Mouse (Mus musculus) liver, adult 2 months (tissue): ENCODE data around the gene Tmem109. TPM values are rescaled to one million over a fixed set of nuclear protein-coding genes. Genes with fewer than 3 reads are reported as not detected.

ENCODE experiments used
- DNase-seq: peaks from one replicate; pipeline ENCODE4 v3.0.0-alpha.2; 2011; ENCODE audit warnings: low read depth, low spot score; ENCODE audit errors: extremely low read depth
- H3K27ac ChIP-seq: fragments of 200-500 bp; replicated peaks from 2 replicates; pipeline ENCODE4 v1.5.1; 2012; ENCODE audit warnings: low read depth, mild to moderate bottlenecking, control low read depth, inconsistent platforms, low read length; ENCODE audit not compliant: insufficient read depth
- H3K27me3 ChIP-seq: fragments of 200-500 bp; 2 replicates; pipeline ENCODE4 v1.6.1; 2012; ENCODE audit warnings: mild to moderate bottlenecking, moderate library complexity, low read length, inconsistent platforms; ENCODE audit not compliant: control insufficient read depth, insufficient read depth
- H3K36me3 ChIP-seq: fragments of 200-500 bp; 2 replicates; pipeline ENCODE4 v1.6.1; 2012; ENCODE audit warnings: low read length, inconsistent platforms; ENCODE audit not compliant: control insufficient read depth, insufficient read depth
- H3K4me1 ChIP-seq: fragments of 200-500 bp; 2 replicates; pipeline ENCODE4 v1.6.1; 2011; ENCODE audit warnings: low read length; ENCODE audit not compliant: control insufficient read depth, insufficient read depth
- H3K4me3 ChIP-seq: fragments of 200-500 bp; 2 replicates; pipeline ENCODE4 v1.5.1; 2011; ENCODE audit warnings: low read depth, mild to moderate bottlenecking, control low read depth, low read length, moderate library complexity; ENCODE audit not compliant: insufficient read depth
- H3K79me2 ChIP-seq: fragments of 200-500 bp; 2 replicates; pipeline ENCODE4 v1.6.1; 2012; ENCODE audit warnings: inconsistent platforms, mild to moderate bottlenecking, low read length, moderate library complexity; ENCODE audit not compliant: control insufficient read depth, insufficient read depth
- H3K9ac ChIP-seq: fragments of 200-500 bp; 2 replicates; pipeline ENCODE4 v1.6.1; 2012; ENCODE audit warnings: low read depth, mild to moderate bottlenecking, control low read depth, inconsistent platforms, low read length
- CTCF ChIP-seq: fragments of 200-500 bp; IDR thresholded peaks from 2 replicates; pipeline ENCODE4 v1.5.1; 2011; ENCODE audit warnings: low read depth, low read length, control low read depth
- POLR2A ChIP-seq: fragments of 200-500 bp; IDR thresholded peaks from 2 replicates; pipeline ENCODE4 v1.6.1; 2011; ENCODE audit warnings: low read length, control low read depth; ENCODE audit not compliant: insufficient read depth; ENCODE audit errors: extremely low read depth
- WGBS: fragments of 180-500 bp; shearing (Covaris S2); methylation state at CpG from one replicate; pipeline ENCODE4 v1.1.7; 2018; 5-methylcytosine and 5-hydroxymethylcytosine counted together
- polyA plus RNA-seq: library from polyadenylated mRNA; depleted of rRNA; stranded (reverse); fragments of >200 nt; gene quantifications from 2 replicates; pipeline ENCODE4 v1.2.3, GENCODE M21; 2012; rRNA removed
- total RNA-seq: library from RNA; depleted of rRNA; stranded (reverse); fragments of >200 nt; gene quantifications from 2 replicates; pipeline ENCODE4 v1.2.3, GENCODE M21; 2014; rRNA removed

Tmem109 gene
- total and polyA plus RNA-seq, 2 experiments, result 7.1 to 35.2 TPM

DNA sequence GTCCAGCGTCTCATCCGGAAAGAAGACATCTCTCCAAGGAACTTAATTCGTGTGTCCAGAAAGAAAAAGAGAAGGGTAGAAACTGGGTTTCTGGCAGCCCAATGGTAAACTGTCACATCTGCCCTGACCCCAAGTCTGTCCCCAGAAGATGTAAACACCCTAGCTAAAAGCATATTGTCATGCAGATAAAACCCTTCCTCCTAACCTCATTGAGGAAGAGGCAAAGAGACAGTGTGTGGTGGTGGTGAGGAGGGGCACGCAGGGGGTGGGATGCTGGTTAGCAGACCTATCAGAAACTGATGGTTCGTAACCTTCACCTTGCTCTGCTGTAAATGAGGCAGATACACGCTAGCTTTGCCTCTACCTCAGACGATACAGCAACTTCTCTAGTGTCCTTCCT, 60.5 kb downstream of the Tmem109 start:
- 87% methylated on average over 7 of the region's 7 CpGs for WGBS
- peaks cover 11% of the 10 kb centered on the region for H3K4me1 ChIP-seq
- no peak for TF ChIP-seq CTCF
- no peak for TF ChIP-seq POLR2A
- H3K27me3 ChIP-seq, result no peaks in the 10 kb centered on the region
- H3K4me3 ChIP-seq, result no peak overlapping the region
- no peaks in the 10 kb centered on the region for H3K79me2 ChIP-seq
- H3K27ac ChIP-seq, result no peak overlapping the region
- no peak for DNase-seq
- H3K9ac ChIP-seq, result no peak overlapping the region
- H3K36me3 ChIP-seq, result no peaks in the 10 kb centered on the region

Other genes with a start within 250 kb of the Tmem109 start
- 4.5 and 6.2 TPM in 2 replicates for gene Vwce, start 247.8 kb downstream of the Tmem109 start, total RNA-seq
- gene Vwce, start 247.8 kb downstream of the Tmem109 start, polyA plus RNA-seq, result 24.8 and 30.7 TPM in 2 replicates
- gene Pga5, start 203.9 kb downstream of the Tmem109 start, total RNA-seq, result not detected in 2 replicates
- gene Pga5, start 203.9 kb downstream of the Tmem109 start, polyA plus RNA-seq, result 0.14 TPM in 1 of 2 replicates, not detected in the other
- 2.9 and 3.0 TPM in 2 replicates for gene Vps37c, start 193.3 kb downstream of the Tmem109 start, total RNA-seq
- gene Vps37c, start 193.3 kb downstream of the Tmem109 start, polyA plus RNA-seq, result 13.1 and 18.1 TPM in 2 replicates
- gene Cd5, start 143.0 kb downstream of the Tmem109 start, total RNA-seq, result 0.13 and 0.28 TPM in 2 replicates
- gene Cd5, start 143.0 kb downstream of the Tmem109 start, polyA plus RNA-seq, result 0.17 and 0.49 TPM in 2 replicates
- 0.18 and 0.20 TPM in 2 replicates for gene Cd6, start 51.9 kb downstream of the Tmem109 start, total RNA-seq
- 0.36 and 0.44 TPM in 2 replicates for gene Cd6, start 51.9 kb downstream of the Tmem109 start, polyA plus RNA-seq
- 3.3 and 5.6 TPM in 2 replicates for gene Slc15a3, start 42.3 kb downstream of the Tmem109 start, total RNA-seq
- 6.2 and 10.6 TPM in 2 replicates for gene Slc15a3, start 42.3 kb downstream of the Tmem109 start, polyA plus RNA-seq
- gene Tmem132a, start 12.1 kb downstream of the Tmem109 start, total RNA-seq, result 0.18 and 0.40 TPM in 2 replicates
- gene Tmem132a, start 12.1 kb downstream of the Tmem109 start, polyA plus RNA-seq, result 0.75 and 0.90 TPM in 2 replicates
- gene Prpf19, start 13.2 kb upstream of the Tmem109 start, total RNA-seq, result 95.5 and 100 TPM in 2 replicates
- gene Prpf19, start 13.2 kb upstream of the Tmem109 start, polyA plus RNA-seq, result 150 and 184 TPM in 2 replicates
- not detected in 2 replicates for gene Zp1, start 38.6 kb upstream of the Tmem109 start, total RNA-seq
- not detected in 2 replicates for gene Zp1, start 38.6 kb upstream of the Tmem109 start, polyA plus RNA-seq
- gene Ptgdr2, start 55.2 kb upstream of the Tmem109 start, total RNA-seq, result not detected in 2 replicates
- gene Ptgdr2, start 55.2 kb upstream of the Tmem109 start, polyA plus RNA-seq, result not detected in 2 replicates
- 1.2 and 1.3 TPM in 2 replicates for gene Ccdc86, start 67.3 kb upstream of the Tmem109 start, total RNA-seq
- gene Ccdc86, start 67.3 kb upstream of the Tmem109 start, polyA plus RNA-seq, result 4.3 and 4.4 TPM in 2 replicates
- gene Ms4a10, start 92.7 kb upstream of the Tmem109 start, total RNA-seq, result not detected in 2 replicates
- gene Ms4a10, start 92.7 kb upstream of the Tmem109 start, polyA plus RNA-seq, result not detected in 2 replicates
- not detected in 2 replicates for gene Ms4a15, start 111.2 kb upstream of the Tmem109 start, total RNA-seq
- not detected in 2 replicates for gene Ms4a15, start 111.2 kb upstream of the Tmem109 start, polyA plus RNA-seq
- not detected in 2 replicates for gene Ms4a18, start 136.0 kb upstream of the Tmem109 start, total RNA-seq
- not detected in 2 replicates for gene Ms4a18, start 136.0 kb upstream of the Tmem109 start, polyA plus RNA-seq
- gene Ms4a8a, start 199.1 kb upstream of the Tmem109 start, total RNA-seq, result 0.83 and 1.7 TPM in 2 replicates
- gene Ms4a8a, start 199.1 kb upstream of the Tmem109 start, polyA plus RNA-seq, result 0.78 and 1.9 TPM in 2 replicates
- gene 1700017D01Rik, start 248.9 kb upstream of the Tmem109 start, total RNA-seq, result not detected in 2 replicates
- not detected in 2 replicates for gene 1700017D01Rik, start 248.9 kb upstream of the Tmem109 start, polyA plus RNA-seq